Mouse (Mus musculus) CD8-positive naive resting alpha-beta T cell, adult 2 months (primary cell): ENCODE results near the gene Olfr453.

Source experiments
- DNase-seq, 2 experiments: peaks; one replicate each; pipeline ENCODE4 v3.0.0; 2022; ENCODE audit warnings: low read depth in 2 of 2, low spot score in 2 of 2

The Olfr453 gene

GRCm38 (mm10) chr6:42739071-42739470 is at the start of gene Olfr453:
TSS of gene Olfr453 (plus strand) at chr6:42739371.
- DNase-seq = no peak

- DNase-seq = no peak
Measured at GRCm38 (mm10) chr6:42689761-42690160, 49.4 kb upstream of the Olfr453 start.

GRCm38 (mm10) chr6:42692154-42692516 is 47.0 kb upstream of the Olfr453 start:
- no peak for DNase-seq

- DNase-seq = no peak
Measured at GRCm38 (mm10) chr6:42692517-42693190, 46.5 kb upstream of the Olfr453 start.

GRCm38 (mm10) chr6:42709291-42710211 is 29.6 kb upstream of the Olfr453 start, which contains the start of gene Tcaf1:
TSS of gene Tcaf1 (minus strand) at chr6:42710088.
- DNase-seq = no peak

GRCm38 (mm10) chr6:42714668-42715067 is 24.5 kb upstream of the Olfr453 start:
- no peak for DNase-seq

- no peak for DNase-seq
Measured at GRCm38 (mm10) chr6:42717973-42718372, 21.2 kb upstream of the Olfr453 start.

- no peak for DNase-seq
Measured at GRCm38 (mm10) chr6:42742303-42742702, 3.1 kb downstream of the Olfr453 start.

GRCm38 (mm10) chr6:42747846-42748245 is 8.7 kb downstream of the Olfr453 start:
- no peak for DNase-seq

GRCm38 (mm10) chr6:42756104-42756503 is 16.9 kb downstream of the Olfr453 start, which contains the start of gene Olfr38:
TSS of gene Olfr38 (plus strand) at chr6:42756404.
- no peak for DNase-seq

- no peak for DNase-seq
Measured at GRCm38 (mm10) chr6:42777066-42777465, 37.9 kb downstream of the Olfr453 start.

- DNase-seq = no peak
Measured at GRCm38 (mm10) chr6:42784793-42785192, 45.6 kb downstream of the Olfr453 start, which contains the start of gene Olfr452. TSS of gene Olfr452 (plus strand) at chr6:42785093.

GRCm38 (mm10) chr6:42790247-42790948 is 51.2 kb downstream of the Olfr453 start:
- no peak for DNase-seq

GRCm38 (mm10) chr6:42790949-42791556 is 51.9 kb downstream of the Olfr453 start:
- no peak for DNase-seq

GRCm38 (mm10) chr6:42794982-42795381 is 55.8 kb downstream of the Olfr453 start:
- no peak for DNase-seq
